Mouse (Mus musculus) megakaryocyte, embryonic 14.5 days (primary cell): ENCODE data around the gene Pknox2.

Source experiments
- FLI1 ChIP-seq: IDR thresholded peaks from 2 replicates; pipeline ENCODE4 v1.6.1; 2012; ENCODE audit warnings: low read length, inconsistent platforms, mixed read lengths
- GATA1 ChIP-seq: IDR thresholded peaks from 3 replicates; pipeline ENCODE4 v1.6.1; 2012; ENCODE audit warnings: mixed read lengths, low read length, inconsistent platforms, borderline replicate concordance

GRCm38 (mm10) chr9:37144696-37145095 is 2.5 kb downstream of the Pknox2 start:
- TF ChIP-seq GATA1, result no peak
- no peak for TF ChIP-seq FLI1
